Mouse (Mus musculus) kidney, postnatal 36 days (tissue): Measurements from ENCODE around the gene Syt7.

Experiments
- DNase-seq, 2 experiments: peaks; one replicate each; pipeline ENCODE4 v3.0.0; 2021 to 2022; ENCODE audit warnings: mixed read lengths in 2 of 2

Syt7 gene

DNA sequence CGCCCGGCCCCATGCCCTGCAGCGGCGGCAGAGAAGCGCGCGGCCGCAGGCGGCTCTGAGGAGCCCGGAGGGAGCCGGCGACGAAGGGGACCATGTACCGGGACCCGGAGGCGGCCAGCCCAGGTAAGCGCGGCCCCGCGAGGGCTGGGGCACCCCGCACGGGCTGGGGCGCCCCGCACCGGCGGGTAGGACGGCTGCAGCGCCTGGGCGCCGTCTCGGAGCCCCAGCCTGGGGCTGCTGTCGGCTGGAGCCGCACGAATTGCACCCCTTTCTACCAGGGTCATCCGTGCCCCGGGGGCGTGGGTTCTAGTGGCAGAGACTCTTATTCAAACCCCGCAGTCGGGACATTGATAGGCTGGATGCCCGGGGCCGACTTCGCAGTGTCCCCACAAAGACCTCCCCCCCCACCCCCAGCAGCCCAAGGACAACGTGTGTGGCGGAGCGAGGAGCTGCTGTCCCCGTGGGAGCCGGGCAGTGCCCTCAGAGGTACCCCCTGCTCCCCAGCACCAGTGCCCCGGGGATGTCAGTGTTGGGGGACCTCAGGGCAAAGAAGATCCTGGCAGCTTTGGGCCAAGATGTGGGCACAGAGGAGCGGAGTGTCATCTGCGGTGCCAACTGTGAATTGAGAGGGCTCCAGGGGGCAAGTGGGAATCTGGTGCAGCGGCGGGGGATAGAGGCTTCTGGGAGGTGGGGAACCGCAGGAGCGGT lies 655 bp downstream of the Syt7 start:
- no peak for DNase-seq

DNA sequence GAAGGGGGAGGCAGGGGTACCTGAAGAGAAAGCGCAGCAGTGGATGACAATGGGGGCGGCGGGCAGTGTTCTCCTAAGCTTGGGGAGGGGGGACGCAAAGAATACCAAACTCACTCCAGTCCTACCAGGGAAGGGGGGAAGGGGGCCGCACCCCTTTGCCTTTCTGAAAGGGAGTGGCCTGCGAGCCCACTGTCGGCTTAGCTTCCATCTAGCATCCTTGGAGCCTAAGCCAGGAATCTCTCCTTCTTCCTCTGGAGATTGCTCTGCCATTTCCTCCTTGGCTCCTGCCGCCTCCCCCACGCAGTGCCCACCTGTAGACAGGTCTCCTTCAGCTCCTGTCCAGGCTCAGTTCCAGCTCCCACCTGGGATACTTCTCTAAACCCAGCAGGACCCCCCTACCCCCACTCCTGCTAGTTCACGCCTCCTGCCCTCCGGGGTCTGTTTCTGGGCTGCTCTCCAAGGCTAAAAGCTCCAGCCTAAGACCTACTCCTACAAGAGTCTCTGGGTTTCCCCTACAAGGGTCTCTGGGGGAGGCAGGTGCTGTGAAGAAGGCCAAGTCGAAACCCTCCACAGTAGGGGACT lies 1.3 kb downstream of the Syt7 start:
- DNase-seq, result no peak

DNA sequence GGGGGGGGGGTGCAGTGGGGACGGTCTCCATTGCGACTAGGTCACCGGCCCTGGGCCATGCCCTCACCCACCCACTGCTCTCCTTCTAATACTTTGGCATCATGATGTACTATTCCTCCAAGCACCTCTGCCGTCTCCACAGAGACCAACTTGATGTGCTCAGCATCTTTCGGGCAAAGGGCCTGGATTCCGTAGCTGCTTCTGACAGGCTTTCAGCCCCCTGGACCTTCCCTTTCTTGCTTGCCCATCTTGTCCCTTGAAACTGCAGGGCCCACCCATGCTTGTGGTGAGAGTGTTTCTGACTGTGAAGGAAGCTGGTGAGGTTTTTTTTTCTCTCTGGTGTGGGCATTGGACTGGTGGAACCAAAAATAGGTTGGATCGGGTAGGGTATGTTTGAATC lies 2.1 kb downstream of the Syt7 start:
- no peak for DNase-seq

GRCm38 (mm10) chr19:10391995-10392394 lies 3.1 kb downstream of the Syt7 start:
- DNase-seq, result peak; percentile 28 to 57

GRCm38 (mm10) chr19:10393471-10393870 lies 4.6 kb downstream of the Syt7 start:
- peak; percentile 16 to 34 for DNase-seq

GRCm38 (mm10) chr19:10393874-10394500 lies 5.1 kb downstream of the Syt7 start:
- DNase-seq, result no peak

DNA sequence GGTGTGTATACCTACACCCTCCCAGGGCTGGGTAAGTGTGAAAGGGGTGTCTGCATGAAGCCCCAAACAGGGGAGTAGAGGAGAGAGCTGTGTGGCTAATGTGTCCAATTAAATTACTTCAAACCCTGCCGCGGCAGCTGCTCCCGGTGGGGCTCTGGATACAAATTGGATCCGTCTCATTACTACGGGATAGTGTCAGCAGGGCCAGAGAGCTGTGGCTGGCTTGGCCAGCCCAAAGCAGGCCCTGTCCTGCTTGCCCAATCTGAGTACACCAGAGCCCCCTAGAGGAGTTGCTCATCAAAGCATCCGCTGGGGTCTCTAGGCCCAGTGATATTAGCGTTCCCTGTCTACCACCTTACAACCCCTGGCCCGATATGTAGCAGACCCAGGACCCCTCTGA lies 6.3 kb downstream of the Syt7 start:
- DNase-seq, result peak; percentile 9 to 15

- no peak for DNase-seq
Measured at GRCm38 (mm10) chr19:10396962-10397361, 8.1 kb downstream of the Syt7 start.

GRCm38 (mm10) chr19:10397479-10398153 lies 8.7 kb downstream of the Syt7 start:
- no peak for DNase-seq

- DNase-seq, result no peak
Measured at GRCm38 (mm10) chr19:10398296-10398695, 9.4 kb downstream of the Syt7 start.

- DNase-seq, result peak; percentile 63 to 79
Measured at GRCm38 (mm10) chr19:10402771-10403494, 14.0 kb downstream of the Syt7 start.

- no peak for DNase-seq
Measured at GRCm38 (mm10) chr19:10403593-10404380, 14.9 kb downstream of the Syt7 start.

GRCm38 (mm10) chr19:10404424-10404823 lies 15.5 kb downstream of the Syt7 start:
- no peak for DNase-seq

DNA sequence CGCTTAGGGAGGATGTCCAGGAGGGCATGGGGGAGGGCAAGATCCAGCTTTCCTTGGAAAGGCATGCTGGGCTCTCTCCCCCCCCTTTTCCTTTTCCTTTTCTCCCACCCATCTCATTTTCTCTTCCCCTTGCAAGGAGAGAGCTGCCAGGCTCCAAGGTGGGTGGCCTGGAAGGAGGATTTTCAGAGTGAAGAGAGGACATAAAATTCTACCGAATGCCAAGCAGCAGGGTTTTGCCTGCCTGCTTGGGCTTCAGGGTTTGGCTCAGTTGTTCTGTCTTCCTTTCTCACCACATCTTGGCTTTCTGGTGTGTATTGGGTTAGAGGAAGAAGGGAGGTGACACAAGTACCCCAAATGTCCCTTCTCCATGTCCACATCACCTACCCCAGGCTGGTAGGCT lies 16.0 kb downstream of the Syt7 start:
- no peak for DNase-seq

- DNase-seq, result peak; percentile 29 to 37
Measured at GRCm38 (mm10) chr19:10413701-10414242, 24.9 kb downstream of the Syt7 start.

DNA sequence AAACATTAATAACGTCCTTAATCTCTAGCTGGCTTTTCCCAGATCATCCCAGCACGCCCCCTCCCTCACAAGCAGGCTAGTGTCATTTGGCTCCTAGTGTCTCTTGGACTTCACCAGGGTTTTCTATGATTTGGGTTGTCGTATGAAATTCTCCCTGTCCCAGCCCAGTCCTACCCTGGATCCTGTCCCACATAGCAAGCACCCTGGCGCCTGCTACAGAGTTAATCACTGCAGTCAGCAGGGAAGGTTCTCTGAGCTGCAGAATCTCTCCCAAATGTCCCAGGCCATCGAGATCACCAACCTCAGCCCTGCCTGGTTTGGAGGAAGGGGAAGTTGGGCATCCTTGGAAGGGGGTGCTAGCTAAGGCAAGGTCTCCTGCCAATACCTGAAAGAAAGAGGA lies 26.6 kb downstream of the Syt7 start:
- no peak for DNase-seq

DNA sequence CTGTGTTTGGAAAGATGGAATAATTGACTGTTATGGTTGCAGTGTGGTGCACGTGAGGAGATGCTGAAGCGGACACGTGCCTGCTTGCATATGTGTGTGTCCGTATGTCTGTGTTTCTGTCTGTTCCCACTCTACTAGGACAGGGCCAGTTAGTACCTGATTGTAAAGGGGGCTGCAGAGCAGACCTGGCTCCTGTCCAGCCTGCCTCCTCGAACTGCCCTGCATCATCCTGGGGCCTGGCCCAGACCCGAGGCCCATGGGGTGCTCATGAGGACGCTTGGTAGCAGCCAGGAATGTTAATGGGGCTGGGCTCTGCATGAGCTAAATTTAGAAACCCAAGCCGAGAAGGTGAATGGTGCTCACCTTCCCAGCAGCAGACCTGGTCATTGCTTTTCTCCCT lies 28.0 kb downstream of the Syt7 start:
- DNase-seq, result peak; percentile 30 to 41

DNA sequence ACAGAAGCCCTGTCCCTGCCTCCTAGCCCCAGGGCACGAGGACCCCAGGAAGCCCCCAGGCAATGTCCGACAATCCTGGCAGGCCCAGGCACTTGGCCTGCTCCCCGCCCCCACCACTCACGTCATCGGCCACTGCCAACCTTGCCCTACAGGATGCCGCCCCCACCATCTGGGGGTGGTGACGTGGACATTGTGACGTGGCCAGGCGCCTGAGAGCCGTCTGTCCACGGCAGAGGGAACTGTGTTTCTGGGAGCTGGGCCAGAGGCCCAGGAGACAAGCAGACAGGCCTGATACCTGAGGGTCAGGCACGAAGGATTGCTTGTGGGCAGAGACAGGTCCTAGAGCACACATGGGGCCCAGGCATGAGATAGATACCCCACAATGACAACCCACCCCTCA lies 28.5 kb downstream of the Syt7 start:
- DNase-seq, result peak; percentile 24 to 47

DNA sequence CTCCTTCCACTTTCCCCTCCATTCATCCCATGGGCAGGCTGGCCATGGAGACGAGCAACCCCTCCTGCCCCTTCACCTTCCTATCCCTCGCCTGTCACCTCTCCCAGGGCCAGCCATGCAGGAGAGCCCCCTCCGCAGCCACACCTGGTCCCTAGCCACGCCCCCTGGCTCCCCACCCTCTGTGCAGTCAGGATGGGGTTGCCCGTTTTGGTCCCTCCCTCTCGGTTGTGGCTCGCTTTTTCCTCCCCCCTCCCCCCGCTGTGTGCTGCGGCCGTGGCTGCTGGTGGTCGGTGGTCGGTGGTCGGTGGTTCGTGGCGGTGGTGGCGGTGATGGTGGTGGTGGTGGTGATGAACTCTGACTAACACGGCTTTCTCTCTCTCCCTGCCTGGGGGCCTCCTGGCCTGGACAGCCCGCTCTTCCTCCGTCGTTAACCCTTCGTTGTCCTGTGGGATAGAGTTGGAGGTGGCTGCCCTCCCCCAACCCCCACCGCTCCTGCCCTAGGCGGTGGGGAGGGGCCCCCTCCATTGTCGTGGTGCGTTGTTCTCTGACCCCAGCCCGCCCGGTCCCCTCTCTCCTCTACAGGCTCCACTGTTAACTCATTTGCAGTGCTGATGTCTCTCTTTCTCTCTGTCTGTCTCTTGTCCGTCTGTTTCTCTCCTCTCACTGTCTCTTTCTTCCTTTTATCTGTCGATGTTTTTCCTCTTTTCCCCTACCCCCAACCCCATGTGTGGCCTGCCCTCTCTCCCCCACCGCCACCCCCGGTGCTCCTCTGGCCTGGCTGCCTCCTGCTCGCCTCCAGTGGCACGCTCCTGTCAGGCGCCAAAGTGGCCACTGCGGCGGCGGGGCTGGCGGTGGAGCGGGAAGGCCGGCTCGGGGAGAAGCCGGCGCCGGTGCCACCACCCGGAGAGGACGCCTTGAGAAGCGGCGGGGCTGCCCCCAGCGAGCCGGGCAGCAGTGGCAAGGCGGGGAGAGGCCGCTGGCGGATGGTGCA lies 33.4 kb downstream of the Syt7 start:
- DNase-seq, result peak in 1 of 2 experiments; percentile 27

DNA sequence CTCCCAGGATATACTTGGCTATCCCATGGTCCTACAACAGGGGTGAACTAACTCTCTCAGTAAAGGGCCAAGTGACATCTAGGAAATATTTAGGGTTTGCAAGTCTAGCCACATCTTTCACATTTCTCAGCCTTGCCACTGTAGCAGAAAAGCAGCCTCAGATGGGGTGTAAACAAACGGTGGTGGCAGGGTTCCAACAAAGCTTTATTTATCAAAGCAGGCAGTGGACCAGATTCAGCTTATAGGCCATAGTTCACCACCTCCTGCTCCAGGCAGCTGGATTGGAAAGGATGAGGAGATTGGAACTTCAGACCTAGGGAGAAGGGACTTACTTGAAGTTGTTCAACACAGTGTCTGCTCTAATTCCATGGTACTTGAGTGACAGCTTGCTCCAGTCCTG lies 35.9 kb downstream of the Syt7 start:
- peak; percentile 29 to 32 for DNase-seq
